Mouse (Mus musculus) brain, embryonic 14.5 days (tissue): Measurements from ENCODE around the gene Pym1.

ENCODE experiments used
- CTCF ChIP-seq: fragments of 200-500 bp; IDR thresholded peaks from 2 replicates; pipeline ENCODE4 v1.5.1; 2012; ENCODE audit warnings: inconsistent platforms, mild to moderate bottlenecking, moderate library complexity, borderline replicate concordance; ENCODE audit not compliant: insufficient read depth, insufficient read length; ENCODE audit errors: extremely low read depth
- POLR2A ChIP-seq: fragments of 200-500 bp; IDR thresholded peaks from 2 replicates; pipeline ENCODE4 v1.6.1; 2012; ENCODE audit warnings: mild to moderate bottlenecking, inconsistent platforms, borderline replicate concordance; ENCODE audit not compliant: poor library complexity, insufficient read depth, insufficient read length, severe bottlenecking; ENCODE audit errors: extremely low read depth

- TF ChIP-seq POLR2A: no peak
- no peak for TF ChIP-seq CTCF
Measured at GRCm38 (mm10) chr10:128802956-128803355, 55.3 kb downstream of the Pym1 start.
